Mouse (Mus musculus) spleen, postnatal 14 days (tissue): ENCODE measurements around the gene Trim69.

Source experiments
- DNase-seq, 2 experiments: peaks; one replicate each; pipeline ENCODE4 v3.0.0; 2021 to 2022; ENCODE audit warnings: low spot score in 2 of 2

Trim69 gene

GRCm38 (mm10) chr2:122153681-122154365 lies 6.7 kb upstream of the Trim69 start:
- no peak for DNase-seq

- DNase-seq: no peak
These were observed 6.0 kb upstream of the Trim69 start for GRCm38 (mm10) chr2:122154479-122154878.

- no peak for DNase-seq
These were observed 5.2 kb upstream of the Trim69 start for GRCm38 (mm10) chr2:122155292-122155691.

- no peak for DNase-seq
These were observed 4.3 kb upstream of the Trim69 start for GRCm38 (mm10) chr2:122156051-122156700.

GRCm38 (mm10) chr2:122157561-122157960 lies 2.9 kb upstream of the Trim69 start:
- no peak for DNase-seq

- no peak for DNase-seq
These were observed 2.1 kb upstream of the Trim69 start for GRCm38 (mm10) chr2:122158362-122158802.

GRCm38 (mm10) chr2:122159667-122160066 lies 833 bp upstream of the Trim69 start:
- DNase-seq: no peak

- no peak for DNase-seq
These were observed 1.0 kb downstream of the Trim69 start for GRCm38 (mm10) chr2:122161542-122161941.

- no peak for DNase-seq
These were observed 2.0 kb downstream of the Trim69 start for GRCm38 (mm10) chr2:122162529-122162928.

GRCm38 (mm10) chr2:122163430-122164195 lies 3.1 kb downstream of the Trim69 start:
- DNase-seq: no peak

GRCm38 (mm10) chr2:122164293-122164692 lies 3.8 kb downstream of the Trim69 start:
- no peak for DNase-seq

GRCm38 (mm10) chr2:122171292-122171691 lies 10.8 kb downstream of the Trim69 start:
- no peak for DNase-seq

- DNase-seq: no peak
These were observed 11.7 kb downstream of the Trim69 start for GRCm38 (mm10) chr2:122172188-122172587.

GRCm38 (mm10) chr2:122180051-122180822 lies 19.7 kb downstream of the Trim69 start:
- DNase-seq: no peak

GRCm38 (mm10) chr2:122185086-122185485 lies 24.6 kb downstream of the Trim69 start:
- no peak for DNase-seq

- no peak for DNase-seq
These were observed 25.6 kb downstream of the Trim69 start, which contains the start of the genes Patl2 and Terb2 for GRCm38 (mm10) chr2:122186106-122186505. Patl2 (minus strand) TSS chr2:122186189. Terb2 (plus strand) TSS chr2:122186272.

GRCm38 (mm10) chr2:122186751-122187150 lies 26.3 kb downstream of the Trim69 start:
- no peak for DNase-seq

- no peak for DNase-seq
These were observed 31.3 kb downstream of the Trim69 start for GRCm38 (mm10) chr2:122191849-122192248.

GRCm38 (mm10) chr2:122194509-122194929 lies 34.0 kb downstream of the Trim69 start:
- no peak for DNase-seq

GRCm38 (mm10) chr2:122201501-122201900 lies 41.0 kb downstream of the Trim69 start:
- no peak for DNase-seq

GRCm38 (mm10) chr2:122206440-122207107 lies 46.1 kb downstream of the Trim69 start:
- DNase-seq: no peak
